Mouse (Mus musculus) embryonic facial prominence, embryonic 13.5 days (tissue): Measurements from ENCODE around the gene Tnfrsf1b. TPM values are rescaled to one million over a fixed set of nuclear protein-coding genes. Genes with fewer than 3 reads are reported as not detected.

Source experiments
- ATAC-seq: fragments of 200-750 bp; cut with Nextera tagmentation; 2 replicates; pipeline ENCODE4 v1.8.0; 2017; ENCODE audit warnings: low read depth; ENCODE audit not compliant: insufficient number of reproducible peaks, insufficient read depth, low FRiP score, low TSS enrichment
- H3K27ac ChIP-seq: fragments of 300-500 bp; sonication (generic); 2 replicates; pipeline ENCODE4 v1.5.1; 2015; ENCODE audit warnings: moderate library complexity, mild to moderate bottlenecking, inconsistent platforms
- H3K27me3 ChIP-seq: fragments of 300-500 bp; sonication (generic); 2 replicates; pipeline ENCODE4 v1.6.1; 2015; ENCODE audit warnings: mild to moderate bottlenecking, inconsistent platforms
- H3K36me3 ChIP-seq: fragments of 300-500 bp; sonication (generic); 2 replicates; pipeline ENCODE4 v1.6.1; 2015; ENCODE audit warnings: mild to moderate bottlenecking, inconsistent platforms
- H3K4me1 ChIP-seq: fragments of 300-500 bp; sonication (generic); 2 replicates; pipeline ENCODE4 v1.6.1; 2015; ENCODE audit warnings: inconsistent platforms
- H3K4me2 ChIP-seq: fragments of 300-500 bp; sonication (generic); 2 replicates; pipeline ENCODE4 v1.6.1; 2015; ENCODE audit warnings: moderate library complexity, mild to moderate bottlenecking, inconsistent platforms
- H3K4me3 ChIP-seq: fragments of 300-500 bp; sonication (generic); 2 replicates; pipeline ENCODE4 v1.5.1; 2015; ENCODE audit warnings: mild to moderate bottlenecking, inconsistent platforms
- H3K9ac ChIP-seq: fragments of 300-500 bp; sonication (generic); 2 replicates; pipeline ENCODE4 v1.6.1; 2015; ENCODE audit warnings: mild to moderate bottlenecking, inconsistent platforms
- H3K9me3 ChIP-seq: fragments of 300-500 bp; sonication (generic); 2 replicates; pipeline ENCODE4 v1.6.1; 2016; ENCODE audit warnings: inconsistent platforms
- WGBS: fragments of 180-500 bp; shearing (Covaris S2); methylation state at CpG from one replicate; pipeline ENCODE4 v1.1.7; 2015; ENCODE audit warnings: mixed read lengths; 5-methylcytosine and 5-hydroxymethylcytosine counted together
- polyA plus RNA-seq: library from polyadenylated mRNA; unstranded; fragments of >200 nt; fragmentation: Nextera tagmentation; extraction: Ambion mirVana; gene quantifications from 2 replicates; pipeline ENCODE4 v1.2.1, GENCODE M21; 2015

Tnfrsf1b gene
- polyA plus RNA-seq, 1 experiment from 2014 or later: 2.7 TPM

- H3K9ac ChIP-seq: no peak overlapping the region
- no peaks in the 10 kb centered on the region for H3K4me1 ChIP-seq
- H3K36me3 ChIP-seq: no peaks in the 10 kb centered on the region
- no peaks in the 10 kb centered on the region for H3K27me3 ChIP-seq
- WGBS: 59% methylated on average over 13 of the region's 13 CpGs
- ATAC-seq: no peak
- H3K4me2 ChIP-seq: no peak overlapping the region
- no peak overlapping the region for H3K27ac ChIP-seq
- H3K9me3 ChIP-seq: no peaks in the 10 kb centered on the region
- H3K4me3 ChIP-seq: no peak overlapping the region
Observed at GRCm38 (mm10) chr4:145254418-145254817, 7.7 kb upstream of the Tnfrsf1b start.

GRCm38 (mm10) chr4:145252611-145253010 is 5.9 kb upstream of the Tnfrsf1b start:
- Histone ChIP-seq H3K27ac (no peak overlapping the region), H3K4me3 (no peak overlapping the region), H3K9ac (no peak overlapping the region), H3K9me3 (no peaks in the 10 kb centered on the region), H3K27me3 (peaks cover 6% of the 10 kb centered on the region), H3K4me1 (no peaks in the 10 kb centered on the region), H3K36me3 (no peaks in the 10 kb centered on the region), H3K4me2 (no peak overlapping the region)
- 84% methylated on average over 8 of the region's 8 CpGs for WGBS
- ATAC-seq: no peak

- WGBS: 93% methylated on average over 4 of the region's 4 CpGs
- no peaks in the 10 kb centered on the region for H3K36me3 ChIP-seq
- H3K4me2 ChIP-seq: no peak overlapping the region
- H3K4me3 ChIP-seq: no peak overlapping the region
- no peak overlapping the region for H3K27ac ChIP-seq
- no peak overlapping the region for H3K9ac ChIP-seq
- H3K27me3 ChIP-seq: peaks cover 17% of the 10 kb centered on the region
- peaks cover 3% of the 10 kb centered on the region for H3K4me1 ChIP-seq
- H3K9me3 ChIP-seq: no peaks in the 10 kb centered on the region
- ATAC-seq: no peak
Observed at GRCm38 (mm10) chr4:145251546-145251945, 4.9 kb upstream of the Tnfrsf1b start.

DNA sequence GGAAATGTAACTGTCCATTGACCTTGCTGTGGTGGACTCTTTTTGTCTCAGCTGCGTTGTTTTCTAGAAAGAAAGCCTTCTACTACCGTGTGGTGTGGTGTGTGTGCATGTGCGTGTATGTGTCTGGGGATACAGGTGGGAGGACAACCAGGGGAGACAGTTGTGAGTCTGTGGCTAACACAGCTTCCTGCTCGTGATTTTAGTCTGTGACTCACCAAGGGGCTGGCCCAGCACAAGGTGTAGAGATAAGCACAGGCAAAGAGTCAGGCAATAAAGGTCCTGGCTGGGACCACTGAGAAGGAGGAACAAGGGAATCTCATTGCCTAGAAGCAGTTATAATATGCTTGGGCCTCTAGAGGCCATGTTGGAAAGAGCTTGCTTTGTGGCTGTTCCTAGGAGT is 3.3 kb upstream of the Tnfrsf1b start:
- Histone ChIP-seq H3K4me3 (no peak overlapping the region), H3K27me3 (peaks cover 32% of the 10 kb centered on the region), H3K4me2 (no peak overlapping the region), H3K36me3 (no peaks in the 10 kb centered on the region), H3K4me1 (peaks cover 9% of the 10 kb centered on the region), H3K9ac (no peak overlapping the region), H3K27ac (no peak overlapping the region), H3K9me3 (no peaks in the 10 kb centered on the region)
- no peak for ATAC-seq
- WGBS: 75% methylated on average over 4 of the region's 4 CpGs

DNA sequence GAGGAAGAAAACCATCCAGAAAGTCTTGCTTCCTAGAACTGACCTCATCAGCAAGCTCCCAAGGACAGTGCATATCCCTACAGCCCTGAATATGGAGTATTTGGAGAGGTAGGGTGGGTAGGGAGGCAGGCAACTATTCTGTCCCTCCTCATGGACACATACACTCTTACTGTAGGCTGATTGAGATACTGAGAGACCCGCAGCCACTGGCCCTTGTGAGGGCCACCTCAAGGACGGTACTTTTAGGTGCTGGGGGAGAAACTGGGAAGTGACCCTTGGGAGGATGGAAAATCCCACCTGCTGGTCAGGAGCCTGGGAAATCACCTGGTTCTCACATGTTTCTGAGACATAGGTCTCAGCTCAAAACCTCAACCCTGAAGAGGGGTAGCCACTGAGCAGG is 886 bp upstream of the Tnfrsf1b start:
- no peak for ATAC-seq
- Histone ChIP-seq H3K27ac (no peak overlapping the region), H3K4me3 (no peak overlapping the region), H3K9ac (no peak overlapping the region), H3K27me3 (peaks cover 42% of the 10 kb centered on the region), H3K9me3 (no peaks in the 10 kb centered on the region), H3K4me2 (no peak overlapping the region), H3K4me1 (peaks cover 9% of the 10 kb centered on the region), H3K36me3 (no peaks in the 10 kb centered on the region)
- 78% methylated on average over 2 of the region's 2 CpGs for WGBS

DNA sequence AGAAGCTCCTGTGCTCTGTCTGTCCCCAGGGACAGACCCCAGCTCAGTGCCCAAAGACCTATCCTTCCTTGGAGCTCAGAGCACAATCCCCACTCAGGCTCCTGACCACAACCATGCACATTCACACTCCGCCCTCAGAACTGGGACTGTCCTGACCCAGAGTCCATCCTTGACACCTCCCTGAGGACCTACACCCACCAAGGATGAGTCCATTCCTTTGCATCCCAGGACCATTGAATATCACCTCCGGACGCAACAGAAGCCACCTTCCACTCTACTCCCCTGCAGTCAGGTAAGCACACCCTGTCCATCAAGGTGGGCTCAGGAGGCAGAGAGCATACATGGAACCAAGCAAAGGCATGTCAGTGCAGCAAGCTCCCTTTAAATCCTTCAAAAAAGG is 1.1 kb downstream of the Tnfrsf1b start:
- Histone ChIP-seq H3K27me3 (peaks cover 42% of the 10 kb centered on the region), H3K9me3 (no peaks in the 10 kb centered on the region), H3K27ac (no peak overlapping the region), H3K4me2 (no peak overlapping the region), H3K4me1 (peaks cover 9% of the 10 kb centered on the region), H3K4me3 (no peak overlapping the region), H3K36me3 (no peaks in the 10 kb centered on the region), H3K9ac (no peak overlapping the region)
- WGBS: 83% methylated on average over 3 of the region's 3 CpGs
- no peak for ATAC-seq

DNA sequence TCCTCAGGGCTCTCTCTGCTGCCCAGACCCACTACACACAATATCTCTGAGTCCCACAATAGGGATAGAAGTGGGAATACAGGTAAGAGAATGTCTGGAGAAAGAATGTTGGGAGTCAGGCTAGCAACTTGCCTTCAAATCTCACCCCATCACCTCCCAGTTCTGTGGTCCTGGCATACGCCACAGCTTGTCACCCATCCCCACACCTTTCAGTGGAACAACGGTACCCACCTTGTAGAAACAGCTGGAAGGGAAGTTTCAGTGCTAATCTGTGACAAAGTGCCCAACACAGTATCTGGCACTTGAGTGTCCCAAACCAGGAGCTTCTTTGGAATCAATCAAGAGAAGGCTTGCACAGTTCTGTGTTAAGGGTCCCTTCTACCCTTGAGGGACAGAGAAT is 2.0 kb downstream of the Tnfrsf1b start:
- WGBS: 85% methylated on average over 2 of the region's 2 CpGs
- Histone ChIP-seq H3K4me2 (no peak overlapping the region), H3K9me3 (no peaks in the 10 kb centered on the region), H3K4me1 (peaks cover 9% of the 10 kb centered on the region), H3K27ac (no peak overlapping the region), H3K9ac (no peak overlapping the region), H3K4me3 (no peak overlapping the region), H3K27me3 (peaks cover 42% of the 10 kb centered on the region), H3K36me3 (no peaks in the 10 kb centered on the region)
- ATAC-seq: no peak

DNA sequence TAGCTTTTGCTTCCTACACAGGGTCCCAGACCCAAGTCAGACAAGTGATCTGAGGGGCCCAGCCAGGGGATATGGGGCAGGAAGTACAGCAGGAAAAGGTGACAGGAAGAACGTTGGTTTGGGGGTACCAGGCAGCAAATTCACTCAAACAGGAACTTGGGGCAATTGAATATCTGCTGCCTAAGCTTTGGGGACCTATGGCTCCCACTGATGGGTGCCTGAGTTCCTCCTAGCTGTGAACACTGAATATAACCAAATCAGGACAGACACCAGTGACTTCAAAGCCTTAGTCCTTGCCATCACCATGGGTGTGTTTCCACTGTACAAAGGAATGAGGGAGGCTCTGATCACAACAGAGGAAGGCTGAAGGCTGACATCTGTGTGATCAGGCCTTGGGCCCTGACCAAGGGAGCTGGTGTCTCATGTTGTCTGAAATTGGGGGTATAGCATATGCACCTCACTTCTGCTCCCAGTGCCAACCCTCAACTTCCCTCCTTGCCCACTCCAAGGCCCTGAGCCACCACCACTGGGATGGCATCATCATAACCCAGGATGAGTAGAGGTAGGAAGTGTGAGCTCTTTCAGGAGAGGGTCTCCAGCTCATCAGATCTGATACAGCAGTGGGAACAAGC is 3.8 kb downstream of the Tnfrsf1b start:
- WGBS: 41% methylated on average over 1 of the region's 1 CpGs
- H3K36me3 ChIP-seq: no peaks in the 10 kb centered on the region
- ATAC-seq: no peak
- no peaks in the 10 kb centered on the region for H3K9me3 ChIP-seq
- peaks cover 38% of the 10 kb centered on the region for H3K27me3 ChIP-seq
- H3K9ac ChIP-seq: no peak overlapping the region
- H3K4me2 ChIP-seq: no peak overlapping the region
- no peak overlapping the region for H3K27ac ChIP-seq
- H3K4me3 ChIP-seq: no peak overlapping the region
- peaks cover 9% of the 10 kb centered on the region for H3K4me1 ChIP-seq

DNA sequence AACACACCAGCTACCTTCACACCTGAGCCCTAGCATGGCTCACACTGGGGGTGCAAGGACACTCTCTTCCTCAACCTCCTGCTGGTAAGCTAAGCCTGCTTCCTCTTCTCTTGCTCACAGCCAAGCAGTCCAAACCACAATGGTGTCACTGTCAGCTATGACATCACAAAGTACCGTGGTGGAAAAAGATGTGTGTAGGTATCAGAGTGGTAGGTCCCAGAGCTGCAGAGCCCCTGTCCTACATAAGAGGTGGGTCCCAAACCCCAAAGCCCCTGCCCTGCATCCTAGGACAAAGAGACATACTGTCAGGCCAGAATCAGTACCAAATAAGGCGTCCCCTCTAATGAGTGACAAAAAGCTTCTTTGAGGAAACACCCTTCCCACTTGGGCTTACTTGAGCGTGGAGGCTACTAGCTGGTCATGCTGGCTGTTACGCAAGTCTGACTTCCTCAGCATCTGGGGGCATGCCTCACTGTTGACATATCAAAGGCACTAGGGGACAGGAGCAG is 5.9 kb downstream of the Tnfrsf1b start:
- Histone ChIP-seq H3K9ac (no peak overlapping the region), H3K36me3 (no peaks in the 10 kb centered on the region), H3K4me3 (no peak overlapping the region), H3K27me3 (peaks cover 17% of the 10 kb centered on the region), H3K27ac (no peak overlapping the region), H3K4me2 (no peak overlapping the region), H3K9me3 (no peaks in the 10 kb centered on the region), H3K4me1 (no peaks in the 10 kb centered on the region)
- WGBS: 53% methylated on average over 4 of the region's 4 CpGs
- no peak for ATAC-seq

- Histone ChIP-seq H3K4me2 (no peak overlapping the region), H3K27ac (no peak overlapping the region; the same call in 1 of the 2 replicates), H3K36me3 (no peaks in the 10 kb centered on the region), H3K4me3 (no peak overlapping the region), H3K9ac (no peak overlapping the region), H3K9me3 (no peaks in the 10 kb centered on the region), H3K4me1 (no peaks in the 10 kb centered on the region), H3K27me3 (peaks cover 3% of the 10 kb centered on the region)
- ATAC-seq: no peak
- 33% methylated on average over 4 of the region's 4 CpGs for WGBS
Observed at GRCm38 (mm10) chr4:145239049-145239830, 7.4 kb downstream of the Tnfrsf1b start.

- Histone ChIP-seq H3K9me3 (no peaks in the 10 kb centered on the region), H3K27ac (no peak overlapping the region), H3K4me2 (no peak overlapping the region), H3K4me3 (no peak overlapping the region), H3K9ac (no peak overlapping the region), H3K27me3 (no peaks in the 10 kb centered on the region), H3K4me1 (no peaks in the 10 kb centered on the region), H3K36me3 (no peaks in the 10 kb centered on the region)
- no peak for ATAC-seq
- 87% methylated on average over 7 of the region's 7 CpGs for whole genome bisulfite sequencing
Observed at GRCm38 (mm10) chr4:145236027-145236426, 10.6 kb downstream of the Tnfrsf1b start.
